Mouse (Mus musculus) testis, adult 2 months (tissue): ENCODE data around the gene Utp4. TPM values are rescaled to one million over a fixed set of nuclear protein-coding genes. Genes with fewer than 3 reads are reported as not detected.
A peak's percentile ranks its signal among the peaks of the same experiment; 100 is the strongest.

Source experiments
- H3K27ac ChIP-seq: fragments of 200-500 bp; 2 replicates; pipeline ENCODE4 v1.5.1; 2012; ENCODE audit warnings: low read depth, low read length; ENCODE audit not compliant: control insufficient read depth, insufficient read depth
- H3K27me3 ChIP-seq: fragments of 200-500 bp; 2 replicates; pipeline ENCODE4 v1.6.1; 2012; ENCODE audit warnings: mild to moderate bottlenecking, low read length, moderate library complexity; ENCODE audit not compliant: control insufficient read depth, insufficient read depth
- H3K36me3 ChIP-seq: fragments of 200-500 bp; 2 replicates; pipeline ENCODE4 v1.6.1; 2012; ENCODE audit warnings: mild to moderate bottlenecking, low read length; ENCODE audit not compliant: control insufficient read depth, insufficient read depth
- H3K4me1 ChIP-seq: fragments of 200-500 bp; 2 replicates; pipeline ENCODE4 v1.6.1; 2012; ENCODE audit warnings: low read length; ENCODE audit not compliant: control insufficient read depth, insufficient read depth
- H3K4me3 ChIP-seq: fragments of 200-500 bp; 2 replicates; pipeline ENCODE4 v1.5.1; 2012; ENCODE audit warnings: low read depth, mild to moderate bottlenecking, low read length, moderate library complexity, mixed read lengths; ENCODE audit not compliant: control insufficient read depth
- CTCF ChIP-seq: fragments of 200-500 bp; IDR thresholded peaks from 2 replicates; pipeline ENCODE4 v1.5.1; 2012; ENCODE audit warnings: low read depth, mild to moderate bottlenecking, inconsistent platforms, low read length, moderate library complexity; ENCODE audit not compliant: control insufficient read depth, insufficient read depth, insufficient replicate concordance
- POLR2A ChIP-seq: fragments of 200-500 bp; IDR thresholded peaks from 2 replicates; pipeline ENCODE4 v1.6.1; 2012; ENCODE audit warnings: low read depth, mild to moderate bottlenecking, inconsistent platforms, low read length, moderate library complexity; ENCODE audit not compliant: control insufficient read depth
- polyA plus RNA-seq: library from polyadenylated mRNA; depleted of rRNA; stranded (reverse); fragments of >200 nt; gene quantifications from 2 replicates; pipeline ENCODE4 v1.2.3, GENCODE M21; 2012

Utp4 gene
- polyA plus RNA-seq, 1 experiment, result 27.4 TPM

- no peak overlapping the region for H3K27ac ChIP-seq
- peaks cover 19% of the 10 kb centered on the region for H3K4me1 ChIP-seq
- no peak for TF ChIP-seq POLR2A
- no peak for TF ChIP-seq CTCF
- no peaks in the 10 kb centered on the region for H3K27me3 ChIP-seq
- peak overlapping the region; percentile 14; the same call in 1 of the 2 replicates for H3K4me3 ChIP-seq
- H3K36me3 ChIP-seq, result 0 out of 2 replicates have a peak, but pooled peaks cover 1% of the 10 kb centered on the region
Measured at GRCm38 (mm10) chr8:106934226-106934977, 41.0 kb downstream of the Utp4 start.

- H3K4me3 ChIP-seq, result peak within 1 kb of the TSS; percentile 85
- H3K4me1 ChIP-seq, result peaks cover 19% of the 10 kb centered on the region
- 0 out of 2 replicates have a peak, but pooled peaks cover 1% of the 10 kb centered on the region for H3K36me3 ChIP-seq
- TF ChIP-seq POLR2A (peak; percentile 89), CTCF (no peak)
- H3K27me3 ChIP-seq, result no peaks in the 10 kb centered on the region
- H3K27ac ChIP-seq, result peak within 1 kb of the TSS; percentile 93
Measured at GRCm38 (mm10) chr8:106935324-106935869, 42.0 kb downstream of the Utp4 start, which contains the start of gene Sntb2. Gene Sntb2, plus strand, starts transcription at chr8:106935750.

- H3K27ac ChIP-seq, result peak overlapping the region; percentile 93
- no peak for TF ChIP-seq POLR2A
- TF ChIP-seq CTCF, result no peak
- 0 out of 2 replicates have a peak, but pooled peaks cover 1% of the 10 kb centered on the region for H3K36me3 ChIP-seq
- H3K27me3 ChIP-seq, result no peaks in the 10 kb centered on the region
- H3K4me1 ChIP-seq, result peaks cover 19% of the 10 kb centered on the region
- peak overlapping the region; percentile 85 for H3K4me3 ChIP-seq
Measured at GRCm38 (mm10) chr8:106935899-106936477, 42.6 kb downstream of the Utp4 start.

- peaks cover 19% of the 10 kb centered on the region for H3K4me1 ChIP-seq
- TF ChIP-seq POLR2A, result no peak
- no peak for TF ChIP-seq CTCF
- peak overlapping the region; percentile 93 for H3K27ac ChIP-seq
Measured at GRCm38 (mm10) chr8:106936478-106937051, 43.1 kb downstream of the Utp4 start.

GRCm38 (mm10) chr8:106937081-106937800, 43.8 kb downstream of the Utp4 start:
- Histone ChIP-seq H3K4me3 (peak overlapping the region; percentile 85), H3K4me1 (peaks cover 17% of the 10 kb centered on the region), H3K27me3 (no peaks in the 10 kb centered on the region), H3K36me3 (0 out of 2 replicates have a peak, but pooled peaks cover 1% of the 10 kb centered on the region), H3K27ac (no peak overlapping the region; the same call in 1 of the 2 replicates)
- TF ChIP-seq POLR2A, result no peak
- TF ChIP-seq CTCF, result no peak

More at GRCm38 (mm10) chr8:106936478-106937051, 43.1 kb downstream of the Utp4 start:
- 0 out of 2 replicates have a peak, but pooled peaks cover 1% of the 10 kb centered on the region for H3K36me3 ChIP-seq
- peak overlapping the region; percentile 85 for H3K4me3 ChIP-seq
- no peaks in the 10 kb centered on the region for H3K27me3 ChIP-seq

GRCm38 (mm10) chr8:106941806-106942205, 48.4 kb downstream of the Utp4 start:
- Histone ChIP-seq H3K27ac (no peak overlapping the region), H3K36me3 (0 out of 2 replicates have a peak, but pooled peaks cover 1% of the 10 kb centered on the region), H3K4me3 (no peak overlapping the region), H3K27me3 (no peaks in the 10 kb centered on the region), H3K4me1 (peaks cover 5% of the 10 kb centered on the region)
- no peak for TF ChIP-seq POLR2A

GRCm38 (mm10) chr8:106943874-106944418, 50.5 kb downstream of the Utp4 start:
- Histone ChIP-seq H3K27ac (no peak overlapping the region), H3K4me3 (no peak overlapping the region), H3K27me3 (no peaks in the 10 kb centered on the region), H3K4me1 (peaks cover 2% of the 10 kb centered on the region), H3K36me3 (0 out of 2 replicates have a peak, but pooled peaks cover 1% of the 10 kb centered on the region)
- TF ChIP-seq POLR2A, result no peak
- TF ChIP-seq CTCF, result no peak
